Mouse (Mus musculus): ENCODE measurements at regions not wholly inside any gene's neighbourhood (a gene's known extent, or its start where the extent isn't known, plus 50 kb on each side); places are given as distances from the start of the nearest gene placed in this dataset.

GRCm38 (mm10) chr5:41206462-41206861 lies 501.5 kb downstream of the Rab28 start:
- Histone ChIP-seq H3K27ac (replicated peaks; ENCODE audit: low read depth, low read length) (no peak overlapping the region), H3K4me2 (ENCODE audit: low read depth, severe bottlenecking) (no peak overlapping the region), H3K4me3 (ENCODE audit: low read depth, low read length) (no peak overlapping the region), H3K27me3 (ENCODE audit: control insufficient read depth, insufficient read depth, low read length) (no peaks in the 10 kb centered on the region), H3K9me3 (ENCODE audit: control insufficient read depth, low read length) (no peaks in the 10 kb centered on the region), H3K36me3 (ENCODE audit: control insufficient read depth, insufficient read depth, low read length) (no peaks in the 10 kb centered on the region), H3K4me1 (ENCODE audit: control insufficient read depth, insufficient read depth, low read length) (no peaks in the 10 kb centered on the region), H3K9ac (ENCODE audit: low read length) (no peak overlapping the region)
- ATAC-seq (ENCODE audit: insufficient number of reproducible peaks, low FRiP score, low TSS enrichment, low read depth) (no peak), DNase-seq (ENCODE audit: low spot score) (no peak)
- WGBS = 87% methylated on average over 3 of the region's 3 CpGs

GRCm38 (mm10) chr5:41204417-41204816 lies 503.5 kb downstream of the Rab28 start:
- no peaks in the 10 kb centered on the region for H3K9me3 ChIP-seq (ENCODE audit: control insufficient read depth, low read length)
- H3K9ac ChIP-seq (ENCODE audit: low read length) = no peak overlapping the region
- no peak for DNase-seq (ENCODE audit: low spot score)
- no peak overlapping the region for H3K4me2 ChIP-seq (ENCODE audit: low read depth, severe bottlenecking)
- H3K27ac ChIP-seq (replicated peaks; ENCODE audit: low read depth, low read length) = no peak overlapping the region
- H3K36me3 ChIP-seq (ENCODE audit: control insufficient read depth, insufficient read depth, low read length) = no peaks in the 10 kb centered on the region
- no peaks in the 10 kb centered on the region for H3K4me1 ChIP-seq (ENCODE audit: control insufficient read depth, insufficient read depth, low read length)
- H3K27me3 ChIP-seq (ENCODE audit: control insufficient read depth, insufficient read depth, low read length) = no peaks in the 10 kb centered on the region
- no peak for ATAC-seq (ENCODE audit: insufficient number of reproducible peaks, low FRiP score, low TSS enrichment, low read depth)
- no peak overlapping the region for H3K4me3 ChIP-seq (ENCODE audit: low read depth, low read length)

GRCm38 (mm10) chr5:41187193-41187592 lies 520.8 kb downstream of the Rab28 start:
- no peak for DNase-seq (ENCODE audit: low spot score)
- no peaks in the 10 kb centered on the region for H3K9me3 ChIP-seq (ENCODE audit: control insufficient read depth, low read length)
- no peaks in the 10 kb centered on the region for H3K36me3 ChIP-seq (ENCODE audit: control insufficient read depth, insufficient read depth, low read length)

GRCm38 (mm10) chr5:41177220-41177619 lies 530.7 kb downstream of the Rab28 start:
- ATAC-seq (ENCODE audit: insufficient number of reproducible peaks, low FRiP score, low TSS enrichment, low read depth) = no peak
- H3K27me3 ChIP-seq (ENCODE audit: control insufficient read depth, insufficient read depth, low read length) = no peaks in the 10 kb centered on the region
- WGBS = 88% methylated on average over 3 of the region's 3 CpGs

More at GRCm38 (mm10) chr5:41187193-41187592, 520.8 kb downstream of the Rab28 start:
- WGBS = 65% methylated on average over 5 of the region's 5 CpGs
- no peaks in the 10 kb centered on the region for H3K27me3 ChIP-seq (ENCODE audit: control insufficient read depth, insufficient read depth, low read length)
- no peak overlapping the region for H3K4me2 ChIP-seq (ENCODE audit: low read depth, severe bottlenecking)
- no peak overlapping the region for H3K27ac ChIP-seq (replicated peaks; ENCODE audit: low read depth, low read length)
- H3K9ac ChIP-seq (ENCODE audit: low read length) = no peak overlapping the region
- no peak for ATAC-seq (ENCODE audit: insufficient number of reproducible peaks, low FRiP score, low TSS enrichment, low read depth)
- H3K4me1 ChIP-seq (ENCODE audit: control insufficient read depth, insufficient read depth, low read length) = peaks cover 4% of the 10 kb centered on the region; the same call in 1 of the 2 replicates
- no peak overlapping the region for H3K4me3 ChIP-seq (ENCODE audit: low read depth, low read length)

DNA sequence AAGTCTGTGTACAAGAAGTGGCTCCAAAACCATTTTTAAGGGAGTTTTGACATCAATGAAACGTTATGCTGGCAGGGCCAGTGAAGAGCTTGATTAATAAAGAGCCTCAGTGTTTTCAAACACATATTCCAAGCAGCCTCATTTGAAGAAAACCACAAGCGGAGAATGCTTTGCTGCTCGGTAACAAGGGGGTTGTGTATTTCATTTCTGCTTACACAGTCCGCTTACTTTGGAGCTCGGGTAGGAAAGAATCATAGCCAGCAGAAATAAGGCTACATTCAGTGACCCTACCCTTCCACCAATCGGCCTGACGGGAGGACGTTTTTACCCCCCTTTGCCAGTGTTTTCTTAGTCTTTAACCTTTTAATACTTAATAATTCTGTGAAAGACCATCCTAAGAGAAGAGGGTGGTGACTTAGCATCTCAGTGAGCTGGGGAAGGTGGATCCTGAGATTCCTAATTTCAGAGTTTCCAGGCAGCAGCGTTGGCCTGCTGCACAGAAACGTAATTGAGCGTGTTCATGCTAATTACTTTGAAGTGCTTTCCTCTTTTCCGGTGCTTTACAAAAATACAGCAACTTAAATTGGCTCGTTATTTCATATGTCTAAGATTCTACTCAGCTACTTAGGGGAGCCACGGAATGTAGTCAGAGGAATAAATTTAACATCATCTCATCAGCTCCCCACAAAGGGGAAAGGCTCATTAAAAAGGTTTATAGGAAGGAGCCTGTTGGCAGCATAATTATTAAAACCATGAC lies 541.9 kb downstream of the Rab28 start:
- Histone ChIP-seq H3K9ac (ENCODE audit: low read length) (no peak overlapping the region), H3K9me3 (ENCODE audit: control insufficient read depth, low read length) (no peaks in the 10 kb centered on the region), H3K27me3 (ENCODE audit: control insufficient read depth, insufficient read depth, low read length) (no peaks in the 10 kb centered on the region), H3K4me2 (ENCODE audit: low read depth, severe bottlenecking) (no peak overlapping the region), H3K27ac (replicated peaks; ENCODE audit: low read depth, low read length) (no peak overlapping the region), H3K36me3 (ENCODE audit: control insufficient read depth, insufficient read depth, low read length) (no peaks in the 10 kb centered on the region), H3K4me3 (ENCODE audit: low read depth, low read length) (no peak overlapping the region), H3K4me1 (ENCODE audit: control insufficient read depth, insufficient read depth, low read length) (no peaks in the 10 kb centered on the region)
- 59% methylated on average over 14 of the region's 14 CpGs for WGBS
- DNase-seq (ENCODE audit: low spot score) (no peak), ATAC-seq (ENCODE audit: insufficient number of reproducible peaks, low FRiP score, low TSS enrichment, low read depth) (no peak)

More at GRCm38 (mm10) chr5:41177220-41177619, 530.7 kb downstream of the Rab28 start:
- H3K36me3 ChIP-seq (ENCODE audit: control insufficient read depth, insufficient read depth, low read length) = no peaks in the 10 kb centered on the region
- no peak overlapping the region for H3K4me2 ChIP-seq (ENCODE audit: low read depth, severe bottlenecking)
- no peak for DNase-seq (ENCODE audit: low spot score)
- H3K4me1 ChIP-seq (ENCODE audit: control insufficient read depth, insufficient read depth, low read length) = no peaks in the 10 kb centered on the region
- no peak overlapping the region for H3K27ac ChIP-seq (replicated peaks; ENCODE audit: low read depth, low read length)
- H3K9me3 ChIP-seq (ENCODE audit: control insufficient read depth, low read length) = no peaks in the 10 kb centered on the region
- H3K9ac ChIP-seq (ENCODE audit: low read length) = no peak overlapping the region
- H3K4me3 ChIP-seq (ENCODE audit: low read depth, low read length) = no peak overlapping the region

- 26% methylated on average over 5 of the region's 5 CpGs for WGBS
- no peaks in the 10 kb centered on the region for H3K36me3 ChIP-seq (ENCODE audit: control insufficient read depth, insufficient read depth, low read length)
- no peak overlapping the region for H3K4me2 ChIP-seq (ENCODE audit: low read depth, severe bottlenecking)
- ATAC-seq (ENCODE audit: insufficient number of reproducible peaks, low FRiP score, low TSS enrichment, low read depth) = no peak
- H3K4me1 ChIP-seq (ENCODE audit: control insufficient read depth, insufficient read depth, low read length) = no peaks in the 10 kb centered on the region
- no peaks in the 10 kb centered on the region for H3K27me3 ChIP-seq (ENCODE audit: control insufficient read depth, insufficient read depth, low read length)
- H3K4me3 ChIP-seq (ENCODE audit: low read depth, low read length) = no peak overlapping the region
- H3K9ac ChIP-seq (ENCODE audit: low read length) = no peak overlapping the region
- no peak overlapping the region for H3K27ac ChIP-seq (replicated peaks; ENCODE audit: low read depth, low read length)
- no peak for DNase-seq (ENCODE audit: low spot score)
- H3K9me3 ChIP-seq (ENCODE audit: control insufficient read depth, low read length) = no peaks in the 10 kb centered on the region
Observed at GRCm38 (mm10) chr5:41125050-41125449, 582.9 kb downstream of the Rab28 start.

DNA sequence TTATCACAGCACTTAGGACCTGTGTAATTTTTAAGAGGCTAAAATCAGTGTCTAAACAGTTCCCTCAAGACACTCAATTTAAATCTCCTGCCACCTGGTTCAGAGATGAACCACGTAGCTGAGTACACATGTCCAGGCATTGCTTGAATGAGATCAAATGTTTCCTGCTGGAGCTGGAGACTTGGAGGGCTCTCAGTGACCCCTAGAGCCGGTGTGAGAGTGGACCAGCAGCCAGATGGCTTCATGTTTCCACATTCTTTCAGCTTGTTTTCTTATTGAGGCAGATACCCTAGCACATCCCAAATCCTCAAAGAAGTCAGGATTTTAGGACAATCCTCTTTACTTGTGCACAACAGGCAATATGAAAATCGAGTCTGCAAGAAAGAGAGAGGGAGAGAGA lies 590.3 kb downstream of the Rab28 start:
- H3K36me3 ChIP-seq (ENCODE audit: control insufficient read depth, insufficient read depth, low read length) = no peaks in the 10 kb centered on the region
- H3K9ac ChIP-seq (ENCODE audit: low read length) = no peak overlapping the region
- no peaks in the 10 kb centered on the region for H3K9me3 ChIP-seq (ENCODE audit: control insufficient read depth, low read length)
- H3K27ac ChIP-seq (replicated peaks; ENCODE audit: low read depth, low read length) = no peak overlapping the region
- no peak overlapping the region for H3K4me3 ChIP-seq (ENCODE audit: low read depth, low read length)
- no peak overlapping the region for H3K4me2 ChIP-seq (ENCODE audit: low read depth, severe bottlenecking)
- ATAC-seq (ENCODE audit: insufficient number of reproducible peaks, low FRiP score, low TSS enrichment, low read depth) (no peak), DNase-seq (ENCODE audit: low spot score) (no peak)
- H3K27me3 ChIP-seq (ENCODE audit: control insufficient read depth, insufficient read depth, low read length) = no peaks in the 10 kb centered on the region
- 51% methylated on average over 3 of the region's 3 CpGs for WGBS
- no peaks in the 10 kb centered on the region for H3K4me1 ChIP-seq (ENCODE audit: control insufficient read depth, insufficient read depth, low read length)

DNA sequence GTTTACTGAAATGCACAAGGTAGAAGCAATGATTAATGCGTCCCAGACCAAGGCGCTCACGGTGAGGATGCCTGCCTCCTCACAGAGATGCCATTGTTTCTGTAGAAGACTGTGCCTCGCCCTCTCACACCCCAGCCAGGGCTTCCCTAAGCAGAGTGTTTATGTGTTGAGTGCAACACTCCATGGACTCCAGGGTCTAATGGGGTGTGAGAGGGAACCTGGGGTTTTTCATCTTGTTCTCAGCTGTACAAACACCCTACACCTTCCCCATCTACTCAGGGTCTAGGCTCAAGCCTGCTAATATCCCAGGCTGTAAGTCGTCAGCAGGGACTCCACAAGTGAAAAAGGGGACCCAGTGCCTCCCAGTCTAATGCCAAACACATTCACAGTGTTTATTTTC lies 620.2 kb downstream of the Rab28 start:
- Histone ChIP-seq H3K9me3 (ENCODE audit: control insufficient read depth, low read length) (no peaks in the 10 kb centered on the region), H3K9ac (ENCODE audit: low read length) (no peak overlapping the region), H3K27me3 (ENCODE audit: control insufficient read depth, insufficient read depth, low read length) (no peaks in the 10 kb centered on the region), H3K36me3 (ENCODE audit: control insufficient read depth, insufficient read depth, low read length) (no peaks in the 10 kb centered on the region), H3K27ac (replicated peaks; ENCODE audit: low read depth, low read length) (no peak overlapping the region), H3K4me3 (ENCODE audit: low read depth, low read length) (no peak overlapping the region), H3K4me2 (ENCODE audit: low read depth, severe bottlenecking) (no peak overlapping the region), H3K4me1 (ENCODE audit: control insufficient read depth, insufficient read depth, low read length) (no peaks in the 10 kb centered on the region)
- WGBS = 57% methylated on average over 5 of the region's 5 CpGs
- DNase-seq (ENCODE audit: low spot score) = peak; percentile 25
- ATAC-seq (ENCODE audit: insufficient number of reproducible peaks, low FRiP score, low TSS enrichment, low read depth) = peak; percentile 54; the same call in 1 of the 2 replicates

GRCm38 (mm10) chr5:41076412-41076811 lies 631.5 kb downstream of the Rab28 start:
- Histone ChIP-seq H3K9me3 (ENCODE audit: control insufficient read depth, low read length) (no peaks in the 10 kb centered on the region), H3K27me3 (ENCODE audit: control insufficient read depth, insufficient read depth, low read length) (no peaks in the 10 kb centered on the region), H3K4me3 (ENCODE audit: low read depth, low read length) (no peak overlapping the region), H3K36me3 (ENCODE audit: control insufficient read depth, insufficient read depth, low read length) (no peaks in the 10 kb centered on the region), H3K27ac (replicated peaks; ENCODE audit: low read depth, low read length) (no peak overlapping the region), H3K9ac (ENCODE audit: low read length) (no peak overlapping the region), H3K4me1 (ENCODE audit: control insufficient read depth, insufficient read depth, low read length) (no peaks in the 10 kb centered on the region), H3K4me2 (ENCODE audit: low read depth, severe bottlenecking) (no peak overlapping the region)
- no peak for ATAC-seq (ENCODE audit: insufficient number of reproducible peaks, low FRiP score, low TSS enrichment, low read depth)
- no peak for DNase-seq (ENCODE audit: low spot score)
- WGBS = 82% methylated on average over 2 of the region's 2 CpGs
